Mouse (Mus musculus): Measurements from ENCODE around the gene Rad9a. TPM values are rescaled to one million over a fixed set of nuclear protein-coding genes. Genes with fewer than 3 reads are reported as not detected.

The Rad9a gene
- total and polyA plus RNA-seq, 2 experiments from 2014 or later: 9.5 to 12.3 TPM

DNA sequence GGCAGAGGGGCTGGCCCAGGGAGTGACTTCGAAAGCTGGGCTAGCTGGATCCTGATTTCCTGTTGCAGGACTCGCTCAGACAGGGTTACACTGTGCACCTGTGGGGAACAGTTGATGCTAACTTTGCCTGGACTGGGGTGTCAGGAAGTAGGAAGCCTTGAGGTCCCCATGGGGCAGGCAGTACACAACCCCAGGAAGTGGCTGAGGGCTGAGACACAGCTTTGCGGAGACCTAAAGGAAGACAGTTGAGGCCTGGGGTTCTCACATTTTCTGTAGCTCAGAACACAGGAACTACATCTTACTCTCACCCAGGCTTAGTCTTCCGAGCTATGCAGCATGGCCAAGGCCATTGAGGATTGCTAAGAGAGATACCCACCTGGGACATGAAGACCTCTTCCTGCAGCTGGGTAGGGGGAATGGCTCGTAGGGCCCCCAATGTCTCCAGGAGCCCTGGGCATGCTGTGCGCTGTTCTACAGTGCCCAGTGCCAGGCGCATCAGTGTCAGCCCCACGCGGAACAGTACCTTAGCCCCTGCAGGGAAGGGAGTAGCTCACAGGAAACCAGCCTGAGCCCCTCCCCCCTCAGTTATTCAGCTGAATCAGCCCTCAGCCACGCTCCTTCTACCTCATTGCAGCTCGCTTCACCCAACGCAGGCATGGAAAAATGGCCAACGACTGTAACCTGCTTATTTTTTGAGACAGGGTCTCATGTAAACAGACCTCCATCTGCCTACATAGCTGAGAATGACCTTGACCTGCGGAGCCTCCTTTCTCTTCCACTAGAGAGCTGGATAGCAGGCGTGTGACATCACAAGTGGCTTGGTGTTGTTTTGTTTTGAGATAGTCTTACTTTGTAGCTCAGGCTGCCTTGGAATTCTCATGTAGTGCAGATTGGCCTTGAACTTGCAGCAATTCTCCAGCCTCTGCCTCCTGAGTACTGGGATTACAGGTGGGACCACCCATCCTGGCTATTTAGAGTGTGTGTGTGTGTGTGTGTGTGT, 16.2 kb downstream of the Rad9a start:
- Histone ChIP-seq H3K9ac (replicated peaks; ENCODE audit: low read depth, low read length) (no peak overlapping the region), H3K4me1 (ENCODE audit: control insufficient read depth, insufficient read depth) (peaks cover 33% of the 10 kb centered on the region), H3K4me3 (ENCODE audit: low read depth, low read length) (no peak overlapping the region), H3K27me3 (ENCODE audit: control insufficient read depth, insufficient read depth, low read length) (no peaks in the 10 kb centered on the region), H3K4me2 (ENCODE audit: low read depth, low read length) (peak overlapping the region; percentile 36; the same call in 1 of the 2 replicates), H3K27ac (ENCODE audit: low read depth) (peak overlapping the region; percentile 61), H3K36me3 (replicated peaks; ENCODE audit: control insufficient read depth, insufficient read depth, low read length) (no peaks in the 10 kb centered on the region), H3K9me3 (replicated peaks; ENCODE audit: control insufficient read depth, low read length) (no peaks in the 10 kb centered on the region)
- TF ChIP-seq EP300 (IDR thresholded peaks at IDR 0.05; ENCODE audit: low read depth) (no peak), CTCF (IDR thresholded peaks at IDR 0.05; ENCODE audit: low read depth) (no peak)
- ATAC-seq (ENCODE audit: insufficient read depth, low read depth) (peak; percentile 53; the same call in 1 of the 2 replicates), DNase-seq (ENCODE audit: low spot score) (no peak)
- 38% methylated on average over 15 of the region's 15 CpGs for WGBS

DNA sequence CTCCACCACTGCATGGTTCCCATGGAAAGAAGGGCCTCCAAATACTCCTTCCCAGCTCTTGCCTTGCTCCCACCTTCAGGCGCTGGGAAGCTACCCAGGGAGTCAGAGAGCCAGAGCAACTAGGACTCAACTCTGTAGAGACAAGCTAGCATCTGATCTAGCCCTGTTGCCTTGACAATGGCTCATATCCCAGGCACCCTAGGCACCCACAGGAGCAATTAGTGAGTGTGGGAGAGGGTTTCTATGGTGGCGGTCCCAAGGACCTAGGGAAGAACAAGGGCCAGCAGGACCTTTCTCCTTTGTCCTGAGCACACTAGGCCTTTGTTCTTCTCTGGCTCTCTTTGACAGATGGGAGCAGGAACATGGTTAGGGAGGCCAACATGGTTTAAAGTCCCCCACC, 17.8 kb downstream of the Rad9a start:
- Histone ChIP-seq H3K4me2 (ENCODE audit: low read depth, low read length) (no peak overlapping the region), H3K36me3 (replicated peaks; ENCODE audit: control insufficient read depth, insufficient read depth, low read length) (no peaks in the 10 kb centered on the region), H3K4me1 (ENCODE audit: control insufficient read depth, insufficient read depth) (peaks cover 33% of the 10 kb centered on the region), H3K9ac (replicated peaks; ENCODE audit: low read depth, low read length) (no peak overlapping the region), H3K27ac (ENCODE audit: low read depth) (no peak overlapping the region), H3K4me3 (ENCODE audit: low read depth, low read length) (no peak overlapping the region), H3K27me3 (ENCODE audit: control insufficient read depth, insufficient read depth, low read length) (no peaks in the 10 kb centered on the region), H3K9me3 (replicated peaks; ENCODE audit: control insufficient read depth, low read length) (no peaks in the 10 kb centered on the region)
- WGBS: 73% methylated on average over 2 of the region's 2 CpGs
- TF ChIP-seq CTCF (IDR thresholded peaks at IDR 0.05; ENCODE audit: low read depth) (no peak), EP300 (IDR thresholded peaks at IDR 0.05; ENCODE audit: low read depth) (no peak)
- no peak for ATAC-seq (ENCODE audit: insufficient read depth, low read depth)
- DNase-seq (ENCODE audit: low spot score): no peak

DNA sequence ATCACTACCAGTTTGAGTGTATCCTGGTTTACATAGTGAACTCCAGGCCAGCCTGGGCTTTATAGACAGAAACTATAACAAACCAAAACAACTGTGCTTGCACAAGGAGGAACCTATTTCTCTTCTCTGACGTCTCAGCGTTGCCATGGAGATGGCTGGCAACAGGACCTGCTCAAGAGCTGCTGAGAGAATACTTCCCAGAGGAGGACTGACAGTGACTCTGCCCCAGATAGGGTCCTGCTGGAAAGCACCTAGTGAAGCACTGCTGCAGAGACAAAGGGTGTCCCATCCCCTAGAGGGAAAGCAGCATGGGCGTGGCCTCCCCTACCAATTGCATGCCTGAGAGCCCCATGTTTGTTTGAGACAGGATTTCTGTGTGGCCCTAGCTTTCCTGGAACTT, 19.6 kb downstream of the Rad9a start:
- peaks cover 23% of the 10 kb centered on the region for H3K4me1 ChIP-seq (ENCODE audit: control insufficient read depth, insufficient read depth)
- no peak overlapping the region for H3K27ac ChIP-seq (ENCODE audit: low read depth)
- 0 out of 2 replicates have a peak overlapping the region, but pooled peaks have one; percentile 1 for H3K9ac ChIP-seq (replicated peaks; ENCODE audit: low read depth, low read length)
- H3K9me3 ChIP-seq (replicated peaks; ENCODE audit: control insufficient read depth, low read length): no peaks in the 10 kb centered on the region
- H3K36me3 ChIP-seq (replicated peaks; ENCODE audit: control insufficient read depth, insufficient read depth, low read length): no peaks in the 10 kb centered on the region
- no peak for ATAC-seq (ENCODE audit: insufficient read depth, low read depth)
- H3K27me3 ChIP-seq (ENCODE audit: control insufficient read depth, insufficient read depth, low read length): no peaks in the 10 kb centered on the region
- DNase-seq (ENCODE audit: low spot score): no peak
- 42% methylated on average over 3 of the region's 3 CpGs for WGBS
- H3K4me3 ChIP-seq (ENCODE audit: low read depth, low read length): no peak overlapping the region
- H3K4me2 ChIP-seq (ENCODE audit: low read depth, low read length): no peak overlapping the region
- TF ChIP-seq CTCF (IDR thresholded peaks at IDR 0.05; ENCODE audit: low read depth) (no peak), EP300 (IDR thresholded peaks at IDR 0.05; ENCODE audit: low read depth) (no peak)

DNA sequence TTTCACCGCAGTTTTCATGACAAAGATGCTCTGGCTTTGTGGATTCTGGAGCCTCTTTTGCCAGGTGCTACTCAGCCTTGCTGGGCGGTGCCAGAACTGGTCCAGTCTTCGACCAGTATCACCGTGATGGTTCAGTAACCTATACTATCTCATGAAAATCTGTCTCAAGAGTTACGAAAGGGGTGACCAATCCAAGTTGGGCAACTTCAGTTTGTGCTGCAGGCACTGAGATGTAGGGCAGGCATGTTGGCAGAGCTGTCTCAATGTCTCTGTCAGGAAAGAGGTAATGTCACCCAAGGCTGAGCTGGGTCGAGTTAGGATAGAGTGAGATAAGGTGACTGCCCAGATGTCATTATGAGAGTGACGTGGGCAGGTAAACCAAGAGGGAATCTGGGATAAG, 21.1 kb downstream of the Rad9a start:
- Histone ChIP-seq H3K36me3 (replicated peaks; ENCODE audit: control insufficient read depth, insufficient read depth, low read length) (no peaks in the 10 kb centered on the region), H3K4me2 (ENCODE audit: low read depth, low read length) (no peak overlapping the region), H3K27ac (ENCODE audit: low read depth) (no peak overlapping the region), H3K9me3 (replicated peaks; ENCODE audit: control insufficient read depth, low read length) (no peaks in the 10 kb centered on the region), H3K9ac (replicated peaks; ENCODE audit: low read depth, low read length) (no peak overlapping the region), H3K4me3 (ENCODE audit: low read depth, low read length) (no peak overlapping the region), H3K27me3 (ENCODE audit: control insufficient read depth, insufficient read depth, low read length) (no peaks in the 10 kb centered on the region), H3K4me1 (ENCODE audit: control insufficient read depth, insufficient read depth) (peaks cover 16% of the 10 kb centered on the region)
- 75% methylated on average over 7 of the region's 7 CpGs for WGBS
- no peak for ATAC-seq (ENCODE audit: insufficient read depth, low read depth)
- no peak for DNase-seq (ENCODE audit: low spot score)
- no peak for TF ChIP-seq EP300 (IDR thresholded peaks at IDR 0.05; ENCODE audit: low read depth)
- no peak for TF ChIP-seq CTCF (IDR thresholded peaks at IDR 0.05; ENCODE audit: low read depth)

DNA sequence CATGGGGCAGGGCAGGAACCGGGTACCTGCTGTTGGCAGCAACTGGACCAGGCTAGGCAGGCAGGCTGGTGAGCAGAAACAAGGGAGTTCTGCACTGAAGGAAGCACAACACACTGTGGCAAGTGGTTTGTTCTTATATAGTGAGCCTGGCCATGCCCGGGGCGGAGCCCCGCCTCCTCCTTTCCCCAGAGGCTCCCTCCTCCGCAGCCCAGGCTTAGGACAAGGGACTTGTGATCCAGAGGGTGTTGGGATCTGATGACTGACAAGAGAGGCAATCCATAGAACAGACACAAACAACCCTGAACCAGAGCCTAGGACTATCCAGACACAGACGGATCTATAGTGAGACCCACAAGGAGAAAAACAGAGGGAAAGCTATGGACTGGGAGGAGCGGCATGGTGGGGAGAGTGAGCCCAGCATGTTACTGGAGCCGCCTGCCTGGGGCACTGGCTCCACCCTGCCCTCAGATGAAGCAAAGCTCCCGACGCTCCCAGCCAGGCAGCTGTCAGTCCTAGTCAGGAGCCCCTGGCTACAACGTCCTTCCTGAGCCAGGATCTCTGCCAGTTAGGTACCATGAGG, 26.0 kb downstream of the Rad9a start, which contains the start of gene Carns1:
Carns1 (minus strand) TSS at position 112 of the 580 bp plus-strand sequence.
- WGBS: 6% methylated on average over 11 of the region's 11 CpGs
- H3K27me3 ChIP-seq (ENCODE audit: control insufficient read depth, insufficient read depth, low read length): no peaks in the 10 kb centered on the region
- peak within 1 kb of the TSS; percentile 57 for H3K4me2 ChIP-seq (ENCODE audit: low read depth, low read length)
- no peaks in the 10 kb centered on the region for H3K9me3 ChIP-seq (replicated peaks; ENCODE audit: control insufficient read depth, low read length)
- H3K4me3 ChIP-seq (ENCODE audit: low read depth, low read length): peak within 1 kb of the TSS; percentile 33
- ATAC-seq (ENCODE audit: insufficient read depth, low read depth): peak; percentile 67
- peak within 1 kb of the TSS; percentile 51 for H3K9ac ChIP-seq (replicated peaks; ENCODE audit: low read depth, low read length)
- peak; percentile 70 for DNase-seq (ENCODE audit: low spot score)
- H3K27ac ChIP-seq (ENCODE audit: low read depth): peak within 1 kb of the TSS; percentile 86
- H3K36me3 ChIP-seq (replicated peaks; ENCODE audit: control insufficient read depth, insufficient read depth, low read length): no peaks in the 10 kb centered on the region
- H3K4me1 ChIP-seq (ENCODE audit: control insufficient read depth, insufficient read depth): peaks cover 40% of the 10 kb centered on the region
- TF ChIP-seq CTCF (IDR thresholded peaks at IDR 0.05; ENCODE audit: low read depth): no peak
- TF ChIP-seq EP300 (IDR thresholded peaks at IDR 0.05; ENCODE audit: low read depth): no peak
